Mouse (Mus musculus): Measurements from ENCODE around the gene Anks1. TPM values are rescaled to one million over a fixed set of nuclear protein-coding genes. Genes with fewer than 3 reads are reported as not detected.

Anks1 gene
- total RNA-seq, 1 experiment = 20.9 TPM

DNA sequence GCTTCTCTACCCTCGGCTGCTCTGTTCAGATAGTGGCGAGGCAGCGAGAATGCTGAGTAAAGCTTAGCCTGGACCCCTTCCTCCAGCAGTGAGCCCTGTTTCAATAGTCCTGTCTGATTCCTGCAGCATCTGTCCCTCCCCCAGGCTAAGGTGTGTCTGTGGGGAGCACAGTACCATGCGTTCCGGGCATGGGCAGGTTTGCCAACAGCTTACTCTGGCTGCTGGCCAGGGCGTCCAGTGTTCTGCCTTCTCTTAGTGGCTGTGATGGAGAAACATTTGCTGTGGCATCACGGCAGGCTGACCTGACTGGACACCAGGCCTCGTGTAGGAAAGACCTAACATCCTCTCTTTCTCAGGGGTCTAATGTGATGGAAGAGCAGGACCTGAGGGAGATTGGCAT is 141.1 kb downstream of the Anks1 start:
- in situ Hi-C loops (cut with MboI; ENCODE audit: low sequenced_read_pairs in 2 of 2, unreplicated experiment in 2 of 2) = no loop called here
- H3K36me3 ChIP-seq (ENCODE audit: control insufficient read depth, insufficient read depth, low read length, poor library complexity, severe bottlenecking) = peaks cover 3% of the 10 kb centered on the region; the same call in 1 of the 2 replicates

DNA sequence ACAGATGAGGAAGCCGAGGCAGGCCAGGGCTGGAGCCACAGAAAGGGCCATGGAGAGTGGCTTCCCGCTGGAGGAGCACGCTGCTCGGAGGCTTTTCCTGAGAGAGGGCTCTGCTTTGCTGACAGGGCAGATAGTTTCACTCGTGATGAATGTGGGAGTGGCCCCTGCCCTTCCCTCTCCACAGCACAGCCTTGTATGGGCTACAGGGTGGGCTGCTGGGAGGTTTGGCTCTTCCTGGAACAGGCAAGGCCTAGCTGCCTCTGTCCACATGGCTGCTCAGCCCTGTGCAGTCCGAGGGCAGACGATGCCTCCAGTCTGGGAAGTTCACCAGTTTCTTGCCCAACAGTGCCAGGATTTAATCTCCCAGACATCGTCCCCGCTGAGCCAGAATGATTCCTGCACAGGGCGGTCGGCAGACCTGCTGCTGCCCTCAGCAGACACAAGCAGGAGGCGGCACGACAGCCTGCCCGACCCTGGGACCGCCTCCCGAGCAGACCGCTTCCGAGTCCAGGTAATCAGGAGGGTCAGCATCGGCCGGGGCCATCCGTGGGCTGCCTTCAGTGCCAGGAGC is 143.3 kb downstream of the Anks1 start:
- peaks cover 0 to 10% of the 10 kb centered on the region in 2 experiments; a peak in 1 of 4 replicates for H3K4me1 ChIP-seq (ENCODE audit: control insufficient read depth in 2 of 2, insufficient read depth in 2 of 2, low read length in 2 of 2, poor library complexity in 1 of 2)
- H3K27ac ChIP-seq (ENCODE audit: insufficient read depth, low read depth, low read length, poor library complexity, severe bottlenecking) = no peak overlapping the region
- TF ChIP-seq HCFC1 (IDR thresholded peaks at IDR 0.05; ENCODE audit: borderline replicate concordance, insufficient read depth, low read length) = no peak
- 0 out of 2 replicates have a peak, but pooled peaks have one; percentile 29 for TF ChIP-seq MAFK (IDR thresholded peaks at IDR 0.05; ENCODE audit: insufficient read depth, low read depth, low read length)
- H3K9me3 ChIP-seq (ENCODE audit: control insufficient read depth, insufficient read depth, low read depth, low read length) = no peaks in the 10 kb centered on the region
- in situ Hi-C loops (cut with MboI; ENCODE audit: low sequenced_read_pairs in 2 of 2, unreplicated experiment in 2 of 2) = no loop called here
- peaks cover 3% of the 10 kb centered on the region; the same call in 1 of the 2 replicates for H3K36me3 ChIP-seq (ENCODE audit: control insufficient read depth, insufficient read depth, low read length, poor library complexity, severe bottlenecking)
- peak overlapping the region; percentile 16 for H3K9ac ChIP-seq (ENCODE audit: insufficient read depth, low read depth, low read length, poor library complexity, severe bottlenecking)
- DNase-seq (ENCODE audit: low read depth, low spot score) = no peak
- no peak overlapping the region for H3K4me3 ChIP-seq (ENCODE audit: insufficient read depth in 1 of 2, low read depth in 1 of 2, low read length in 2 of 2, poor library complexity in 1 of 2, severe bottlenecking in 1 of 2)

More for the DNA sequence above, 141.1 kb downstream of the Anks1 start:
- no peak for DNase-seq (ENCODE audit: low read depth, low spot score)
- Histone ChIP-seq H3K4me1 (ENCODE audit: control insufficient read depth in 2 of 2, insufficient read depth in 2 of 2, low read length in 2 of 2, poor library complexity in 1 of 2) (peaks cover 0 to 10% of the 10 kb centered on the region in 2 experiments; a peak in 1 of 4 replicates), H3K27ac (ENCODE audit: insufficient read depth, low read depth, low read length, poor library complexity, severe bottlenecking) (no peak overlapping the region), H3K9me3 (ENCODE audit: control insufficient read depth, insufficient read depth, low read depth, low read length) (no peaks in the 10 kb centered on the region), H3K4me3 (ENCODE audit: insufficient read depth in 1 of 2, low read depth in 1 of 2, low read length in 2 of 2, poor library complexity in 1 of 2, severe bottlenecking in 1 of 2) (no peak overlapping the region), H3K9ac (ENCODE audit: insufficient read depth, low read depth, low read length, poor library complexity, severe bottlenecking) (no peak overlapping the region)
- TF ChIP-seq ZNF384 (IDR thresholded peaks at IDR 0.05; ENCODE audit: low read depth, low read length) (no peak), MAFK (IDR thresholded peaks at IDR 0.05; ENCODE audit: insufficient read depth, low read depth, low read length) (no peak), ZC3H11A (IDR thresholded peaks at IDR 0.05; ENCODE audit: borderline replicate concordance, low read depth, low read length) (no peak), CHD2 (IDR thresholded peaks at IDR 0.05; ENCODE audit: low read depth, low read length) (no peak), HCFC1 (IDR thresholded peaks at IDR 0.05; ENCODE audit: borderline replicate concordance, insufficient read depth, low read length) (no peak)

DNA sequence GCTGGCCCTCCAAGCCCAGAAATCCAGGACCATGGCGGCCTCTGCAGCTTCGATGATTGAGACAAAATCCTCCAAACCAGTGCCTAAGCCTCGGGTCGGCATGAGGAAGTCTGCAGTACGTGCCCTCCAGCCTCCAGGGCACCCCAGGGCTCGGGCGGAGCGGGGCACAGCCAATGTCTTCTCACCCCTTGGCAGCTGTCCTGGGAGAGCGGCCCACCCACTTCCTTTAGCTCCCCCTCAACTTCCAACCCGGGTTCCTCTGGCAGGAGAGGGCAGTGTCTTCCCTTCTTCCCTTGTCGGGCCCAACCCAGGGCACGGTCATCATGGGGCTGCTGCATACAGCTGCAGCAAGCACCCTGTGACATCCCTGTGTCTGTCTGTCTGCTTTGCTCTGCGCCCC is 149.2 kb downstream of the Anks1 start:
- in situ Hi-C loops (cut with MboI; ENCODE audit: low sequenced_read_pairs in 2 of 2, unreplicated experiment in 2 of 2) = no loop called here
- Histone ChIP-seq H3K27ac (ENCODE audit: insufficient read depth, low read depth, low read length, poor library complexity, severe bottlenecking) (no peak overlapping the region), H3K9me3 (ENCODE audit: control insufficient read depth, insufficient read depth, low read depth, low read length) (no peaks in the 10 kb centered on the region), H3K36me3 (ENCODE audit: control insufficient read depth, insufficient read depth, low read length, poor library complexity, severe bottlenecking) (peaks cover 3% of the 10 kb centered on the region; the same call in 1 of the 2 replicates), H3K4me1 (ENCODE audit: control insufficient read depth in 2 of 2, insufficient read depth in 2 of 2, low read length in 2 of 2, poor library complexity in 1 of 2) (peaks cover 0 to 8% of the 10 kb centered on the region in 2 experiments; a peak in 1 of 4 replicates), H3K4me3 (ENCODE audit: insufficient read depth in 1 of 2, low read depth in 1 of 2, low read length in 2 of 2, poor library complexity in 1 of 2, severe bottlenecking in 1 of 2) (no peak overlapping the region), H3K9ac (ENCODE audit: insufficient read depth, low read depth, low read length, poor library complexity, severe bottlenecking) (no peak overlapping the region)
- no peak for TF ChIP-seq CHD2 (IDR thresholded peaks at IDR 0.05; ENCODE audit: low read depth, low read length)
- TF ChIP-seq HCFC1 (IDR thresholded peaks at IDR 0.05; ENCODE audit: borderline replicate concordance, insufficient read depth, low read length) = no peak
- TF ChIP-seq ZC3H11A (IDR thresholded peaks at IDR 0.05; ENCODE audit: borderline replicate concordance, low read depth, low read length) = no peak
- TF ChIP-seq MAFK (IDR thresholded peaks at IDR 0.05; ENCODE audit: insufficient read depth, low read depth, low read length) = no peak
- TF ChIP-seq ZNF384 (IDR thresholded peaks at IDR 0.05; ENCODE audit: low read depth, low read length) = no peak
- no peak for DNase-seq (ENCODE audit: low read depth, low spot score)

DNA sequence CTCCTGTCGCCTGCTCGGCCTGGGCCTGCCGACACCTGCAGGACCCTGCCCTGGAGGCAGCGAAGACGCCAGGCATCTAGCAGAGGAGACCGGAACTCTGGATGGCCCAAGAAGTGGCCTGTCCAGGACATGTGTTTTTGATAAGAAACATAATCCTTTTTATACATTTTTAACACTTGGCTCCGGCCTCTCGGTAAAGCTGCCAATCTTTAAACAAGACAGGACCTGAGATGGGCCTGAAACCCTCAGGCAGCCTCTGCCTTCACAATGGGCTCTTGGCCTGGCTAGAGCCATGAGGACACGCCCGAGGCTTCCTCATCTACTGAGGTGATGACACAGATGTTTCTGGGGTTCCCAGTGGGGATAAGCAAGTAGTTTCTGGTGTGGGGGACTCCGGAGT is 151.6 kb downstream of the Anks1 start:
- no peak for DNase-seq (ENCODE audit: low read depth, low spot score)
- no peaks in the 10 kb centered on the region; the same call in 1 of the 2 replicates for H3K36me3 ChIP-seq (ENCODE audit: control insufficient read depth, insufficient read depth, low read length, poor library complexity, severe bottlenecking)

More for the DNA sequence above, 151.6 kb downstream of the Anks1 start:
- Histone ChIP-seq H3K4me1 (ENCODE audit: control insufficient read depth in 2 of 2, insufficient read depth in 2 of 2, low read length in 2 of 2, poor library complexity in 1 of 2) (peaks cover 0 to 8% of the 10 kb centered on the region in 2 experiments; a peak in 1 of 4 replicates), H3K9me3 (ENCODE audit: control insufficient read depth, insufficient read depth, low read depth, low read length) (no peaks in the 10 kb centered on the region), H3K9ac (ENCODE audit: insufficient read depth, low read depth, low read length, poor library complexity, severe bottlenecking) (no peak overlapping the region), H3K27ac (ENCODE audit: insufficient read depth, low read depth, low read length, poor library complexity, severe bottlenecking) (no peak overlapping the region), H3K4me3 (ENCODE audit: insufficient read depth in 1 of 2, low read depth in 1 of 2, low read length in 2 of 2, poor library complexity in 1 of 2, severe bottlenecking in 1 of 2) (no peak overlapping the region)
- TF ChIP-seq ZC3H11A (IDR thresholded peaks at IDR 0.05; ENCODE audit: borderline replicate concordance, low read depth, low read length) (no peak), CHD2 (IDR thresholded peaks at IDR 0.05; ENCODE audit: low read depth, low read length) (no peak), HCFC1 (IDR thresholded peaks at IDR 0.05; ENCODE audit: borderline replicate concordance, insufficient read depth, low read length) (no peak), ZNF384 (IDR thresholded peaks at IDR 0.05; ENCODE audit: low read depth, low read length) (no peak), MAFK (IDR thresholded peaks at IDR 0.05; ENCODE audit: insufficient read depth, low read depth, low read length) (no peak)
- in situ Hi-C loops (cut with MboI; ENCODE audit: low sequenced_read_pairs in 2 of 2, unreplicated experiment in 2 of 2) = loop anchor here in 1 of 2 experiments (10.0 kb wide), 1 partner anchor 76 kb away; no protein-coding TSS in a partner anchor
